Mouse (Mus musculus) thymus, adult 2 months (tissue): ENCODE measurements around the gene Aspg.

Experiments used
- CTCF ChIP-seq: fragments of 200-500 bp; IDR thresholded peaks from 2 replicates; pipeline ENCODE4 v1.5.1; 2012; ENCODE audit warnings: mild to moderate bottlenecking, control low read depth, low read length, moderate library complexity, borderline replicate concordance; ENCODE audit not compliant: control insufficient read depth, poor library complexity, insufficient read depth; ENCODE audit errors: extremely low read depth
- POLR2A ChIP-seq: fragments of 200-500 bp; IDR thresholded peaks from 2 replicates; pipeline ENCODE4 v1.6.1; 2012; ENCODE audit warnings: mild to moderate bottlenecking, low read length, control low read depth, moderate library complexity; ENCODE audit not compliant: control insufficient read depth, poor library complexity, insufficient read depth; ENCODE audit errors: extremely low read depth

- TF ChIP-seq CTCF, result no peak
- TF ChIP-seq POLR2A, result no peak
Measured at GRCm38 (mm10) chr12:112151244-112151979, 44.9 kb downstream of the Aspg start.
